Mouse (Mus musculus) E14TG2a.4 (cell line): Measurements from ENCODE around the gene Grin2c.

Source experiments
- H3K27me3 ChIP-seq: 2 replicates; pipeline ENCODE4 v1.6.1; 2014; ENCODE audit warnings: low read length, control low read depth; ENCODE audit not compliant: insufficient read depth
- H3K36me3 ChIP-seq: 2 replicates; pipeline ENCODE4 v1.6.1; 2014; ENCODE audit warnings: low read length, control low read depth; ENCODE audit not compliant: insufficient read depth
- H3K4me1 ChIP-seq: replicated peaks from 2 replicates; pipeline ENCODE4 v1.6.1; 2014; ENCODE audit warnings: low read depth, low read length, control low read depth
- H3K4me3 ChIP-seq: replicated peaks from 2 replicates; pipeline ENCODE4 v1.5.1; 2014; ENCODE audit warnings: mild to moderate bottlenecking, low read length
- H3K9me3 ChIP-seq: 2 replicates; pipeline ENCODE4 v1.6.1; 2014; ENCODE audit warnings: low read length, control low read depth
- CTCF ChIP-seq: conservative IDR thresholded peaks from 2 replicates; pipeline ENCODE4 v1.5.1; 2014; ENCODE audit warnings: low read length
- NANOG ChIP-seq: IDR thresholded peaks from 2 replicates; pipeline ENCODE4 v1.6.1; 2014; ENCODE audit warnings: borderline replicate concordance, low read length, mixed read lengths
- POU5F1 ChIP-seq: IDR thresholded peaks from 2 replicates; pipeline ENCODE4 v1.6.1; 2014; ENCODE audit warnings: low read length, borderline replicate concordance

Gene Grin2c

DNA sequence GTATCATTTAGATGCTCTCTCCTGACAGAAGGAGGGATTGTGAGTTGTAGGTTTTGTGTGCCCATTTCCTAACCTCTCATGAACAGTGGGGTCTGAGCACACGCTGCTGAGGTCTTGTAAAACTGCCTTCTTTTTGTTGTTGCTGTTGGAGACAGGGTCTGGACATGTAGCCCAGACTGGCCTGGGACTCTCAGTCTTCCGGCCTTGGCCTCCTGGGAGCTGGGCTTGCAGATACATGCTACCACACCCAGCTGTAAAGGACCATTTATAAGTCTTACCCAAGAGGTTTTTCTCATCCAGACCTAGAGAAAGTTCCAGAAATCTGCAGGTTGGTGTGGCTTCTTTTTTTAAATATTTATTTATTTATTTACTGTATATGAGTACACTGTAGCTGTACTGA, 21.3 kb upstream of the Grin2c start:
- TF ChIP-seq POU5F1 (no peak), NANOG (no peak), CTCF (no peak)
- Histone ChIP-seq H3K9me3 (no peaks in the 10 kb centered on the region), H3K27me3 (no peaks in the 10 kb centered on the region), H3K4me3 (no peak overlapping the region), H3K36me3 (no peaks in the 10 kb centered on the region), H3K4me1 (peaks cover 59% of the 10 kb centered on the region)

DNA sequence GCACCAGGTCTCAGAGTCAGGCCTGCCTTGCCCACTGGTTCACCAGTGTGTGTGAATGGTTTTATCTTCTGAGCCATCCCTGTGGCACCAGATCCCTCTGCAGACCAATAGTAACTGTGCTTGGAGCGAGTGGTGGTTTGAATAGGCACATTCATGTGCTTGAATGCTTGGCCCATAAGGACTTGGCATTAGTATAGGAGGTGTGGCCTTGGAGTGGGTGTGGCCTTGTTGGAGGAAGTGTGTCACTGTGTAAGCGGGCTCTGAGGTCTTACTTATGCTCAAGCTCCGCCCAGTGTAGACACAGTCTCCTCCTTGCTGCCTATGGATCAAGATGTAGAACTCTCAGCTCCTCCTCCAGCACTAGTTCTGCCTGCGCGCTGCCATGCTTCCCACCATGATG, 20.3 kb upstream of the Grin2c start:
- TF ChIP-seq POU5F1 = no peak
- Histone ChIP-seq H3K9me3 (no peaks in the 10 kb centered on the region), H3K4me1 (peaks cover 51% of the 10 kb centered on the region), H3K36me3 (no peaks in the 10 kb centered on the region), H3K4me3 (no peak overlapping the region), H3K27me3 (no peaks in the 10 kb centered on the region)

DNA sequence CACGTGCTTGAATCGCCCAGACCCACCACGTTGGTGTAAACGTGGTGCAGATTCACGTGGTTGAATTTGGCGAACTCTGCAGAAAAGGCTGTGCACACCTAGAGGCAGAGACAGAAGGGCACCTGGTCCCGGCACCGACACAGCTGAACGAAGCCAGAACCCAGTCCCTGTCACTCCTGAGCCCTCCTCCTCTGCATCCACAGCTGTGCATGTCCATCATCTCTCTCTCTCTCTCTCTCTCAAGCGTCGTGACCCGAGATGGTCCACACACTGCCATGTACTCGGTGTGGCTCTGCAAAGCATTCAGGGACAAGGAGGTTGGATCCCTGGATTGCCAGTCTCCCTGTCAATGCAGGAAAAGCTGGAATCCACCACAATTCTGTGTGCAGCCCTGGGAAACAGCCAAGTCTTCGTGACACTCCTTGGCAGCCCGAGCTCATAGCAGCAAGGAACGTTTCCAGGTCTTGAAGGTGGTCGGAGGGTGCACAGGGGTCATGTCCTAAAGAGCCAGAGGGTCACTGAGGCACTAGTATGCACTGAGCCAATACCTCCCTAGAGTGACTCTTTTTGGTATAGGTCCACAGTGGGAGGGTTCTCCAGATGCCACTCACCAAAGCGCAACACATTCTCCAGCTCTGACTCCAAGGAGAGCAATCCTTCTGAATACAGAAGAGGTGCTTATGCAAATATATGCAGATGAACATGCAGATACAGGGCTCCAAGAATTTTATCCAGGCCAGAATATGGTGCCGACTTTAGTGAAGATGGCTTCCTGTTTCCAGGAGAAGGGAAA, 19.4 kb upstream of the Grin2c start:
- no peak for TF ChIP-seq POU5F1
- no peak for TF ChIP-seq NANOG
- TF ChIP-seq CTCF = no peak
- Histone ChIP-seq H3K4me3 (peak overlapping the region; percentile 45; the same call in 1 of the 2 replicates), H3K36me3 (no peaks in the 10 kb centered on the region), H3K4me1 (peaks cover 41% of the 10 kb centered on the region), H3K27me3 (no peaks in the 10 kb centered on the region), H3K9me3 (no peaks in the 10 kb centered on the region)

DNA sequence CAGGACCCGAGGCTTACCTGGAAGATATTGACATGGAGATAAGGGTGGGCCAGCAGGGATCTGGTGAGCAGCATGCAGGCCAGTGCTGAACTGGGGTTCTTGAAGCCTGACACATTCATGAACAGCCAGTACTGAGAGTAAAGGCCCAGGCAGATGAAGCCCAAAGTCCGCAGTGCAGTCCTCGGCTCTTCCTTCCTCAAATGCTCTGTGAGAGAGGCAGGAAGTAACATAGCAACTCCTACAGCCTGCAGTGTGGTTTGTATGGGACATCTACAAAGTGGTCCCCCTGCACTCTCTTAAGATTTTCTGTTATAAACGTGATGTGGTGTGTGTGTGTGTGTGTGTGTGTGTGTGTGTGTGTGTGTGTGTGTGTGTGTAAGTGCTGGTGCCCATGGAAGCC, 18.2 kb upstream of the Grin2c start:
- Histone ChIP-seq H3K9me3 (no peaks in the 10 kb centered on the region), H3K27me3 (no peaks in the 10 kb centered on the region), H3K36me3 (no peaks in the 10 kb centered on the region), H3K4me3 (no peak overlapping the region), H3K4me1 (peaks cover 36% of the 10 kb centered on the region)
- no peak for TF ChIP-seq POU5F1
- TF ChIP-seq CTCF = no peak
- no peak for TF ChIP-seq NANOG

DNA sequence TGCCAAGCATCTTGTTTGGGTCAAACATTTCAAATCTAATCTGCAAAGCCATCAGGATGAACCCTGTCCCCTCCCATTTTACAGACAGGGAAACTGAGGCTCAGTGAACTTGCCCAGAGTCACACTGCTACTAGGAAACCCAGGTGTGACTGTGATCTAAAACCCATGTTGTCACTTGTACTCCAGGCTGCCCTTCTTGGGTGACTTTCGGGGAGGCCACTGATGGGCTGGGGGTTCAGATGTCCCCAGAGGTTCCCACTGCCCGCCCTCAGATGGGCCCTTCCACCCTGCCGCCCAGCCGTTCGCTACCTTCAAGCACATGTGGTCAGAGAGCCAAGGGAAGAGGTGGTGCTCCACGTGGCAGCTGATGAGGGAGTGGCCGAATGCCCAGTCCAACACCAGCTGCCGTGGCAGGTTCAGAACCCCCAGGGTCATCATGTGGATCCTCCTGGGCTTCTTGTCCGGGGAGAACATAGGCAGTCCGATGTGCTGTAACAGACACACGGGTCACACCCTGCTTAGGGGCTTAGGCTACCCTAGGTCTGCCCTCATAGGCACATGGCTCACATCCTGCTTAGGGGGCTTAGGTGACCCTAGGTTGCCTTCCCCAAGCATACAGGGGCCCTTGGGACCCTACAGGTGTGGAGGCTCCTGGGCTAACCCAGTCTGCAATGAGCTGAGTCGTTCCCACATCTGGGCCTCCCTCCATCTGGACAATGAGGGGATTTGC, 17.0 kb upstream of the Grin2c start:
- H3K4me1 ChIP-seq = peaks cover 39% of the 10 kb centered on the region
- no peaks in the 10 kb centered on the region for H3K27me3 ChIP-seq
- no peaks in the 10 kb centered on the region for H3K36me3 ChIP-seq
- TF ChIP-seq CTCF (no peak), NANOG (no peak), POU5F1 (no peak)
- no peaks in the 10 kb centered on the region for H3K9me3 ChIP-seq
- H3K4me3 ChIP-seq = no peak overlapping the region

DNA sequence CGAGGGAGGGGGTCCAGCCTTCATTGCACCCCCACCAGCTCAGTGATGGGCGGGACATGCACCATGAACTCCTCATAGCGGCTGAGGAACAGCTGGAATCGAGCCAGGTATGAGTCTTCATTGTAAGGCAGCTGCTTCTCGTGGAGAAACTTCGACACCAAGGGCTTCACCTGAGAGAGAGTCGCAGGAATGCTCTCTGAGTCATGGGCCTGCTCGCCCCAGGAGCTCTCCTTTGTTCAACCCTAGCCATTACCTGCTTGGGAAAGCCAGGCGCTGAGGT, 16.4 kb upstream of the Grin2c start:
- Histone ChIP-seq H3K27me3 (no peaks in the 10 kb centered on the region), H3K9me3 (no peaks in the 10 kb centered on the region), H3K4me1 (peaks cover 39% of the 10 kb centered on the region), H3K4me3 (no peak overlapping the region), H3K36me3 (no peaks in the 10 kb centered on the region)
- TF ChIP-seq POU5F1 = no peak
- TF ChIP-seq NANOG = no peak
- TF ChIP-seq CTCF = no peak

DNA sequence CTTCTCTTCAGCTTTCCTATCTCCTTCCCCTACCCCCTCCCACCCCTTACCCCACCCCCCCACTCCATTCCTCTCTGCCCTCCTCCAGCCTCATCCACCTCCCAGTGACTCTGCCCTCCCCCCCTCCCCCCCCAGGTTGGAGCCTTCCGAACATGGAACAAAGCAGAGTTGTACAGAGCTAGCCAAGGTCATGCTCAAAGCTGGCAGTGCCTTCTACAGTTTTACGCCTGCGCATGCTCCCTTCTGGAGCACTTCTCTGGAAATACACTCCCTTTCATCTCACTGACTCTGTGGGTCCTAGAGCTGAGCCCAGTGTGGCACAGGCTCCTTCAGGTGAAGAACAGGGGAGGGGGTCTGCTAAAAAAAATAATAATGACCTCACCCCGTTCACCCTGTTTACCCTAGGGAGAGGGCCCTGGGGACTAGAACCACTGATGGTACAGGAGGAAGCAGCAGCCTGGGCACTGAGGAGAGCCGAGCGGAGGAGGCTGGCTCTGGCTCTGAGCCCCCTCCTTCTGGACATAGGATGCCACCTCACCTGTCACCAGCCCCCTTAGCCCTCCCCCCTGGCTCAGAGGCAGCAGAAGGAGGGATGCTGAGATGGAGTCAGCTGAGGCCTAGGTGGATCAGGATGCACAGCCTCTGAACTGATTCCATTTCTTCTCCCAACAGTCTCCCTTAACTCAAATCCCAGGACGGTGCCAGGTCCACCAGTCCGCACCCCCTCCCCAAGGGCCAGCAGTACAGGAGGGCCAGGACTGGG, 15.9 kb upstream of the Grin2c start:
- no peaks in the 10 kb centered on the region for H3K9me3 ChIP-seq
- no peaks in the 10 kb centered on the region for H3K27me3 ChIP-seq
- TF ChIP-seq CTCF = no peak
- H3K4me1 ChIP-seq = peaks cover 38% of the 10 kb centered on the region
- no peak overlapping the region for H3K4me3 ChIP-seq
- no peaks in the 10 kb centered on the region for H3K36me3 ChIP-seq

DNA sequence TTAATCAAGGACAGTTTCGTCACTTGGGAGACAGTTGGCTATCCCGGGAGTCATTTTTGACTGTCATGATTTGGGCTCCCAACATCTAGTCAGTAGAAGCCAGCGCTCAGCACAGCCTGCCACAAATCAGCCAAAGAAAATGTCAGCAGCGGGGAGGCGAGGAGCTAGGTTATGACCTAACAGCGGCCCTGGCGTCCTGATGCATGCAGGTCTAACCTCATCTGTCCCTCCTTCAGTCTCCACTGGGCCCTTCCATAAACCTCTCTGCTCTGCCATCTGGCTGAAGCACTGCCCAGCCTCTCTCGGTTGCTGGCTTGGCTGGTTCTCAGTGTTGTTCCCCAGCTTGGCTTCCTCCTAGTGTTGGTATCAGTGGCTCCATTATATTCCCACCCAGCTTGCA, 15.3 kb upstream of the Grin2c start:
- no peak overlapping the region for H3K4me3 ChIP-seq
- H3K9me3 ChIP-seq = no peaks in the 10 kb centered on the region
- no peaks in the 10 kb centered on the region for H3K36me3 ChIP-seq
- TF ChIP-seq POU5F1 (no peak), CTCF (no peak), NANOG (no peak)
- H3K4me1 ChIP-seq = peaks cover 36% of the 10 kb centered on the region
- no peaks in the 10 kb centered on the region for H3K27me3 ChIP-seq
